Mouse (Mus musculus): ENCODE data around the gene Stam.
A peak's percentile ranks its signal among the peaks of the same experiment; 100 is the strongest.
"Not testable (repeated sequence)": the region's sequence is repeated elsewhere in the genome, so short reads cannot be mapped to it uniquely, and the experiment has no call there.

Gene Stam

GRCm38 (mm10) chr2:14073362-14074220 lies at the start of gene Stam:
Gene Stam, plus strand, starts transcription at chr2:14074098.
- DNase-seq: peak; percentile 91

GRCm38 (mm10) chr2:14041249-14041648 lies 32.6 kb upstream of the Stam start:
- no peak for DNase-seq

- DNase-seq: no peak
These were observed 30.9 kb upstream of the Stam start for GRCm38 (mm10) chr2:14043011-14043410.

GRCm38 (mm10) chr2:14043577-14044170 lies 30.2 kb upstream of the Stam start:
- DNase-seq: peak; percentile 58

GRCm38 (mm10) chr2:14048381-14048780 lies 25.5 kb upstream of the Stam start:
- peak; percentile 77 for DNase-seq

- no peak for DNase-seq
These were observed 25.1 kb upstream of the Stam start for GRCm38 (mm10) chr2:14048808-14049207.

GRCm38 (mm10) chr2:14053618-14054017 lies 20.3 kb upstream of the Stam start:
- DNase-seq: no peak

GRCm38 (mm10) chr2:14054163-14054562 lies 19.7 kb upstream of the Stam start:
- DNase-seq: no peak

- DNase-seq: no peak
These were observed 19.2 kb upstream of the Stam start for GRCm38 (mm10) chr2:14054716-14055115.

- DNase-seq: peak; percentile 85
These were observed 18.7 kb upstream of the Stam start for GRCm38 (mm10) chr2:14055168-14055565.

- DNase-seq: peak; percentile 85
These were observed 18.1 kb upstream of the Stam start, which contains the start of gene Hacd1 for GRCm38 (mm10) chr2:14055566-14056331. Gene Hacd1, minus strand, starts transcription at chr2:14056135.

GRCm38 (mm10) chr2:14065704-14066650 lies 7.9 kb upstream of the Stam start:
- DNase-seq: no peak

- DNase-seq: no peak
These were observed 4.9 kb upstream of the Stam start for GRCm38 (mm10) chr2:14069027-14069426.

- no peak for DNase-seq
These were observed 3.4 kb upstream of the Stam start for GRCm38 (mm10) chr2:14070466-14070865.

- DNase-seq: no peak
These were observed 913 bp upstream of the Stam start for GRCm38 (mm10) chr2:14073008-14073361.

GRCm38 (mm10) chr2:14074221-14074901 lies 463 bp downstream of the Stam start:
- no peak for DNase-seq

GRCm38 (mm10) chr2:14078527-14078926 lies 4.6 kb downstream of the Stam start:
- not testable (repeated sequence) for DNase-seq

GRCm38 (mm10) chr2:14100533-14100932 lies 26.6 kb downstream of the Stam start:
- DNase-seq: no peak

GRCm38 (mm10) chr2:14102603-14103002 lies 28.7 kb downstream of the Stam start:
- DNase-seq: no peak

GRCm38 (mm10) chr2:14103924-14104323 lies 30.0 kb downstream of the Stam start:
- DNase-seq: no peak

GRCm38 (mm10) chr2:14107673-14108072 lies 33.8 kb downstream of the Stam start:
- no peak for DNase-seq

- DNase-seq: no peak
These were observed 52.5 kb downstream of the Stam start for GRCm38 (mm10) chr2:14126387-14126786.

Data from kidney, postnatal 14 days (tissue).